Mouse (Mus musculus) stomach, postnatal 0 days (tissue): ENCODE measurements around the gene Wnt7b.

ENCODE experiments used
- CTCF ChIP-seq: IDR thresholded peaks from 2 replicates; pipeline ENCODE4 v1.5.1; 2016; ENCODE audit warnings: antibody characterized with exemption, low read depth, mild to moderate bottlenecking, moderate library complexity
- EP300 ChIP-seq: optimal IDR thresholded peaks from 2 replicates; pipeline ENCODE3; 2016; ENCODE audit warnings: antibody characterized with exemption

- TF ChIP-seq CTCF (peak; percentile 99), EP300 (no peak)
Observed at GRCm38 (mm10) chr15:85610618-85611218, 28.4 kb upstream of the Wnt7b start.
